Mouse (Mus musculus) ES-E14 (cell line): Measurements from ENCODE around the gene Bmp2k. TPM values are rescaled to one million over a fixed set of nuclear protein-coding genes. Genes with fewer than 3 reads are reported as not detected.

Experiments
- DNase-seq: peaks from one replicate; pipeline ENCODE4 v3.0.0-alpha.2; 2013; ENCODE audit warnings: low read depth, low spot score
- H3K27ac ChIP-seq: 2 replicates; pipeline ENCODE4 v1.5.1; 2012; ENCODE audit warnings: low read depth, mild to moderate bottlenecking, low read length, moderate library complexity, mixed read lengths; ENCODE audit not compliant: poor library complexity, insufficient read depth, severe bottlenecking
- H3K36me3 ChIP-seq: 2 replicates; pipeline ENCODE4 v1.6.1; 2012; ENCODE audit warnings: mild to moderate bottlenecking, low read length, moderate library complexity, mixed read lengths; ENCODE audit not compliant: control insufficient read depth, poor library complexity, insufficient read depth, severe bottlenecking
- H3K4me1 ChIP-seq, 2 experiments: fragments of 150-350 bp in 1 of 2; sonication (generic) in 1 of 2; 2 replicates each; pipeline ENCODE4 v1.6.1; 2012; ENCODE audit warnings: low read length in 2 of 2, mild to moderate bottlenecking in 1 of 2, mixed read lengths in 1 of 2; ENCODE audit not compliant: control insufficient read depth in 2 of 2, insufficient read depth in 2 of 2, poor library complexity in 1 of 2
- H3K4me3 ChIP-seq, 2 experiments: fragments of 150-350 bp in 1 of 2; sonication (generic) in 1 of 2; 2 replicates each; pipeline ENCODE4 v1.5.1; 2012; ENCODE audit warnings: low read length in 2 of 2, low read depth in 1 of 2, mild to moderate bottlenecking in 1 of 2, mixed read lengths in 1 of 2; ENCODE audit not compliant: insufficient read depth in 1 of 2, poor library complexity in 1 of 2, severe bottlenecking in 1 of 2
- H3K9ac ChIP-seq: 2 replicates; pipeline ENCODE4 v1.6.1; 2012; ENCODE audit warnings: low read depth, mild to moderate bottlenecking, low read length, mixed read lengths; ENCODE audit not compliant: poor library complexity, insufficient read depth, severe bottlenecking
- H3K9me3 ChIP-seq: fragments of 150-350 bp; sonication (generic); 2 replicates; pipeline ENCODE4 v1.6.1; 2012; ENCODE audit warnings: low read depth, mild to moderate bottlenecking, low read length; ENCODE audit not compliant: control insufficient read depth, insufficient read depth
- CHD2 ChIP-seq: IDR thresholded peaks from 2 replicates; pipeline ENCODE4 v1.6.1; 2014; ENCODE audit warnings: mild to moderate bottlenecking, low read depth, low read length, inconsistent platforms
- HCFC1 ChIP-seq: IDR thresholded peaks from 2 replicates; pipeline ENCODE4 v1.6.1; 2012; ENCODE audit warnings: low read length, inconsistent platforms, borderline replicate concordance; ENCODE audit not compliant: insufficient read depth
- MAFK ChIP-seq: IDR thresholded peaks from 2 replicates; pipeline ENCODE4 v1.6.1; 2014; ENCODE audit warnings: mild to moderate bottlenecking, low read depth, low read length, inconsistent platforms; ENCODE audit not compliant: insufficient read depth
- ZC3H11A ChIP-seq: IDR thresholded peaks from 2 replicates; pipeline ENCODE4 v1.6.1; 2012; ENCODE audit warnings: low read depth, mild to moderate bottlenecking, inconsistent platforms, low read length, borderline replicate concordance
- ZNF384 ChIP-seq: IDR thresholded peaks from 2 replicates; pipeline ENCODE4 v1.6.1; 2012; ENCODE audit warnings: low read depth, low read length, inconsistent platforms
- in situ Hi-C, 2 experiments: fragments of 600-800 bp; cut with MboI; formaldehyde crosslinking; loops; one replicate each; pipeline ENCODE4 v1.15.1; 2025; ENCODE audit warnings: low sequenced_read_pairs in 2 of 2, inconsistent platforms in 1 of 2; ENCODE audit not compliant: unreplicated experiment in 2 of 2
- total RNA-seq: library from RNA; depleted of rRNA; stranded (reverse); fragments of 300-350 nt; gene quantifications from 2 replicates; pipeline ENCODE4 v1.2.3, GENCODE M21; 2012

The Bmp2k gene
- total RNA-seq, 1 experiment: 7.1 TPM

DNA sequence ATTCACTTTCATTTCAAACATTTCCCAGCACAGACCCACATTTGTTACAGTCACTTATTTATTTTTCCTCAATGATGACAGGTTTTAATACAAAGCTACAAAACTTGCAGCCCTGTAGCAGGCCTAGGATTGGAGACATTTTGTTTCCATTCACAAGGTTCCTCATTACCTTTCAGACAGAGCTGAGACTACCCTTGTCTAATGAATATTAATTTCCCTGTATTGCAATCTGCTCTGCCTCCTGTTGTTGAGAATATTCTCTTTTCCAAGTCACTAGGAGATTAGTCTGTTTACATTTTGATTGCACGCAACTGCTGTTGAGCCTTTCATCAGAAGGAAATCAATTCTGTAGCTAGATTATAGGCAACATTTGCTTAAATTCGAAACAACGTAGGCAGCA lies 22.4 kb upstream of the Bmp2k start:
- in situ Hi-C loops: no loop called here
- peaks cover under 1 to 12% of the 10 kb centered on the region in 2 experiments; a peak in 3 of 4 replicates for H3K4me1 ChIP-seq
- no peak for TF ChIP-seq ZNF384
- H3K36me3 ChIP-seq: no peaks in the 10 kb centered on the region
- H3K9ac ChIP-seq: no peak overlapping the region
- no peak overlapping the region for H3K27ac ChIP-seq
- DNase-seq: no peak
- no peak overlapping the region for H3K4me3 ChIP-seq
- H3K9me3 ChIP-seq: no peaks in the 10 kb centered on the region

DNA sequence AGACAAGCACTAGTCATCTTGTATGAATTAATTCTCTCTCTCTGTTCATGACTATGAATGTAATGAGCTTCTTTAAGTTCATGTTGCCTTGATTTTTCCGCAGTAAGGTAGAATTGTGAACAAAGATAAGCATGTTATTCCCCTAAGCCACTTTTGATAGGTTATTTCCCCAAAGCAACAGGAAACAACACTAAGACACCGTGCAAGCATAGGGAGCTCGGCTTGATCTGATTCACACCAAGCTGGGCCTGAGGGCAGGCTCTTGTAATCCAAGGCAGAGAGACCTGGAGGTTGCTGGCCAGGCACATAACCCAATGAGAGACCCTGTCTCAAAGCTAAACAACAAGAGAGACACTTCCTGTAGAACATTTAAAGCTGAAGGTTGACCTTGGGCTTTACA lies 21.3 kb upstream of the Bmp2k start:
- Histone ChIP-seq H3K27ac (no peak overlapping the region), H3K4me3 (no peak overlapping the region), H3K9me3 (no peaks in the 10 kb centered on the region), H3K36me3 (no peaks in the 10 kb centered on the region), H3K4me1 (peaks cover 3 to 12% of the 10 kb centered on the region in 2 experiments; a peak in 3 of 4 replicates), H3K9ac (no peak overlapping the region)
- in situ Hi-C loops: no loop called here
- no peak for DNase-seq
- TF ChIP-seq MAFK (no peak), CHD2 (no peak), HCFC1 (no peak), ZC3H11A (no peak), ZNF384 (no peak)

DNA sequence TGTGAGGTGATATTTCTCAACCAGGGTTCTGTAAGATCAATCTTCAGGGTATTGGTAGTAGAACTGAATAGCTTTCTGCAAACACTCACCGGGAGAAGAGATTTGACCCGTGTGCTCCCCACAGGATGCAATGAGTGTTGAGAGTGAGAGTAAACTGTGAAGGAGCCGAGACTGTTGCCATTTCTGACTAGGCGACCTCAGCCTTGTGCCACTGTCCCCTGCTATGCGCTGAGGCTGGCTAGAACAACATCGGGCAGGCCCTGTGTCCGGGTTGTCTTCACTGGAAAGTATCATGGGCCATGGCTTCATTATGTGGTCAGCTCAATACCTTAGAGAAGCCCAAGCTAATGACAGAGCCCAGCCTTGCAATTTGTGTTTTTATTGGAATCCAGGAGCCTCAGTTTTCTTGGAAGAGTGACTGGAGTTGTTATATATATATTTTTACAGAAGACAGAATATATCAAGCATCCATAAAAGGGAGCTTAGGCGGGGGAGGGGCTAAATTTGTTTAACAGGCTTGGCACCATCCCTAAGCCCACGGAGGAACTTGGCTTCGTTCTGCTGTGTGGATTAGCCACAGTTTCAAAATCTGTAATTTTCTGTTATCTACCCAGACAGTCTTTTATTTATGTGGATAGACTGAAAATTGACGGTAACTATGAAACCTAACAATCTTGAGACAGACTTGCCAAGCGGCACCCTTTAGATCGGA lies 18.0 kb upstream of the Bmp2k start:
- peaks cover 3 to 5% of the 10 kb centered on the region in 2 experiments; a peak in 2 of 4 replicates for H3K4me1 ChIP-seq
- H3K36me3 ChIP-seq: no peaks in the 10 kb centered on the region
- no peak overlapping the region for H3K4me3 ChIP-seq
- no peak for DNase-seq
- no peaks in the 10 kb centered on the region for H3K9me3 ChIP-seq
- in situ Hi-C loops: no loop called here
- H3K9ac ChIP-seq: no peak overlapping the region
- no peak overlapping the region for H3K27ac ChIP-seq
- TF ChIP-seq HCFC1 (no peak), CHD2 (no peak), ZC3H11A (no peak), MAFK (no peak), ZNF384 (no peak)

DNA sequence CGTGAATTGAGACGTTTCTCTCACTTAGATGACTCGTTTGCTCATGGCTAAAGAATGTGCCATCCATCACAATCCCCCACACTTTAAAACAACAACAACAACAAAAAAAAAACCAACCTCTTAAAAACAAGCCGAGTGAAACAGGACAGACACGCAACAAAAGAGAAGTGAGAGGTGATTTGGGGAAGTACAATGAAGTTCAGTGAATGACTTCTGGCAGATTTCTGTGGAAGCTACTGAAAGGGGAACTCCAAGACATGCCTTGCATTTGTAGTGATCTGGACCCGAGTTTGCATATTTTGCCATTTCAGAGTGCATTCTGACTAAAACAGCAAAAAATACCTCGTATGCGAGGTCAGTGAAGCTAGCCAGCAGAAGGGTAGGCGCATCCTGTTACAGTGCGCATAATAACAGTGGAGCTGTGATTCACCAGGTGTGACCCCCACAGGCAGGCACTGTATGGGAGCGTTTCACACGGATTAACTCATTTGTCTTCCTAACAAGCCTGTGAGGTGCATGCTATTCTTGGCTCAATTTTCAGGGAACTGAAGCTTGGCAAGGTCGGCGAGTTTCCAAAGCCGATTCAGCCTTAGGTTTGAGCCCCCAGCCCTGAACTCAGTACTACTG lies 17.4 kb upstream of the Bmp2k start:
- peaks cover 3 to 5% of the 10 kb centered on the region in 2 experiments; a peak in 2 of 4 replicates for H3K4me1 ChIP-seq
- H3K27ac ChIP-seq: no peak overlapping the region
- in situ Hi-C loops: no loop called here
- no peaks in the 10 kb centered on the region for H3K9me3 ChIP-seq
- no peak overlapping the region for H3K9ac ChIP-seq
- no peak for DNase-seq
- TF ChIP-seq CHD2 (no peak), HCFC1 (no peak), ZNF384 (no peak), MAFK (no peak), ZC3H11A (no peak)
- H3K4me3 ChIP-seq: no peak overlapping the region
- no peaks in the 10 kb centered on the region for H3K36me3 ChIP-seq
